Mouse (Mus musculus) spleen, adult 2 months (tissue): ENCODE results near the gene Iqch.

Experiments used
- CTCF ChIP-seq: fragments of 200-500 bp; IDR thresholded peaks from 2 replicates; pipeline ENCODE4 v1.5.1; 2011; ENCODE audit warnings: mild to moderate bottlenecking, inconsistent platforms; ENCODE audit not compliant: insufficient read depth, insufficient read length, insufficient replicate concordance; ENCODE audit errors: extremely low read depth
- POLR2A ChIP-seq: fragments of 200-500 bp; IDR thresholded peaks from 2 replicates; pipeline ENCODE4 v1.6.1; 2011; ENCODE audit warnings: low read depth, low read length, inconsistent platforms

- no peak for TF ChIP-seq CTCF
- TF ChIP-seq POLR2A, result no peak
These were observed 17.0 kb downstream of the Iqch start for GRCm38 (mm10) chr9:63585251-63585650.
